Mouse (Mus musculus) stomach, embryonic 15.5 days (tissue): ENCODE measurements around the gene Tnxb. TPM values are rescaled to one million over a fixed set of nuclear protein-coding genes. Genes with fewer than 3 reads are reported as not detected.

ENCODE experiments used
- ATAC-seq: fragments of 200-750 bp; cut with Nextera tagmentation; 2 replicates; pipeline ENCODE4 v1.8.0; 2017; ENCODE audit warnings: low read depth, moderate number of reproducible peaks, moderate TSS enrichment; ENCODE audit not compliant: insufficient read depth, low FRiP score
- H3K27ac ChIP-seq: fragments of 300-500 bp; sonication (generic); 2 replicates; pipeline ENCODE4 v1.5.1; 2015; ENCODE audit warnings: mild to moderate bottlenecking, inconsistent platforms
- H3K27me3 ChIP-seq: fragments of 300-500 bp; sonication (generic); replicated peaks from 2 replicates; pipeline ENCODE4 v1.6.1; 2015; ENCODE audit warnings: inconsistent platforms
- H3K36me3 ChIP-seq: fragments of 300-500 bp; sonication (generic); 2 replicates; pipeline ENCODE4 v1.6.1; 2015; ENCODE audit warnings: inconsistent platforms
- H3K4me1 ChIP-seq: fragments of 300-500 bp; sonication (generic); 2 replicates; pipeline ENCODE4 v1.6.1; 2015; ENCODE audit warnings: inconsistent platforms
- H3K4me2 ChIP-seq: fragments of 300-500 bp; sonication (generic); 2 replicates; pipeline ENCODE4 v1.6.1; 2015; ENCODE audit warnings: mild to moderate bottlenecking, inconsistent platforms
- H3K4me3 ChIP-seq: fragments of 300-500 bp; sonication (generic); replicated peaks from 2 replicates; pipeline ENCODE4 v1.5.1; 2015; ENCODE audit warnings: inconsistent platforms
- H3K9ac ChIP-seq: fragments of 300-500 bp; sonication (generic); 2 replicates; pipeline ENCODE4 v1.6.1; 2015; ENCODE audit warnings: inconsistent platforms
- H3K9me3 ChIP-seq: fragments of 300-500 bp; sonication (generic); 2 replicates; pipeline ENCODE4 v1.6.1; 2016; ENCODE audit warnings: inconsistent platforms
- WGBS: fragments of 180-500 bp; shearing (Covaris S2); methylation state at CpG from one replicate; pipeline ENCODE4 v1.1.7; 2015; 5-methylcytosine and 5-hydroxymethylcytosine counted together
- polyA plus RNA-seq: library from polyadenylated mRNA; unstranded; fragments of >200 nt; fragmentation: Nextera tagmentation; extraction: Ambion mirVana; gene quantifications from 2 replicates; pipeline ENCODE4 v1.2.1, GENCODE M21; 2015

The Tnxb gene
- polyA plus RNA-seq, 1 experiment from 2014 or later = 1.4 TPM

DNA sequence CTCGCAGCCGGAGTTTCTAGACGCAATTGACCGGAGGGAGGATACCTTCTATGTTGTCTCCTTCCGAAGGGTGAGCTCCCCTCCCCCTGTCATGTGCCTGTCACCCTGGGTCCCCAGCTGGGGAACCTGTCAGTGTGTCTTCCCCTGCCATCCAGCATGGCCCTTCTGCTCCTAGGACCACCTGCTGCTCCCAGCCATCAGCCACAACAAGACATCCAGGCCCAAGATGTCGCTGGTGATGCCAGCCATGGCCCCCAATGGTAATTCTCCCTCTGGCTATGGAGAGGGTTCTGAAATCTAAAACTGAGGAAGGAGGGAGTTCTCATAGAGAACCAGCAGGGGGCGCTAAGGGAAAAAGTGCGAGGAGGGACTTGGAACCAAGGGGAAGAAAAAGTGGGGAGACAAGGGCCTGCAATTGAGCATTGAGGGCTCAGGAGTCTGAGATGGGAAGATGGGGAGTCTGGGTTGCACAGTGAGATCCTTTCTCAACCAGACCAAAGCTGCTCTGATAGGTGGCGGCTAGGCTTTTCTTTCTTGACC lies 16.5 kb upstream of the Tnxb start:
- H3K4me3 ChIP-seq = no peak overlapping the region
- H3K9ac ChIP-seq = no peak overlapping the region
- H3K4me2 ChIP-seq = no peak overlapping the region
- 59% methylated on average over 9 of the region's 9 CpGs for WGBS
- H3K4me1 ChIP-seq = peaks cover 23% of the 10 kb centered on the region
- peaks cover 16% of the 10 kb centered on the region for H3K36me3 ChIP-seq
- no peaks in the 10 kb centered on the region for H3K27me3 ChIP-seq
- no peak overlapping the region for H3K27ac ChIP-seq
- H3K9me3 ChIP-seq = no peaks in the 10 kb centered on the region
- no peak for ATAC-seq

DNA sequence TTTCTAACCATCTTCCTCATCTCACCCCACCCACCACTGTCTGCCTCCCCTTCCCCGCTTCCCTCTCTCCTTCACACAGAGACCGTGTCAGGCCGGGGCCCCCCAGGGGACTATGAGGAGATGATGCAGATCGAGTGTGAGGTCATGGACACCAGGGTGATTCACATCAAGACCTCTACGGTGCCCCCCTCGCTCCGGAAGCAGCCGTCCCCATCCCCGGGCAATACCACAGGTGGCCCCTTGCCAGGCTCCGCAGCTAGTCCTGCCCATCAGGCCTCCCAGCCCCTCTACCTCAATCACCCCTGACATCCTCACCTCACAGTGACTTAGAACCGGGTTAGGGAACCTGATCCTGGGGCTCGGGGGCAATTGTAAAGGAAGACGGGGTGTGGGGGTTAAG lies 15.9 kb upstream of the Tnxb start:
- peaks cover 16% of the 10 kb centered on the region for H3K36me3 ChIP-seq

DNA sequence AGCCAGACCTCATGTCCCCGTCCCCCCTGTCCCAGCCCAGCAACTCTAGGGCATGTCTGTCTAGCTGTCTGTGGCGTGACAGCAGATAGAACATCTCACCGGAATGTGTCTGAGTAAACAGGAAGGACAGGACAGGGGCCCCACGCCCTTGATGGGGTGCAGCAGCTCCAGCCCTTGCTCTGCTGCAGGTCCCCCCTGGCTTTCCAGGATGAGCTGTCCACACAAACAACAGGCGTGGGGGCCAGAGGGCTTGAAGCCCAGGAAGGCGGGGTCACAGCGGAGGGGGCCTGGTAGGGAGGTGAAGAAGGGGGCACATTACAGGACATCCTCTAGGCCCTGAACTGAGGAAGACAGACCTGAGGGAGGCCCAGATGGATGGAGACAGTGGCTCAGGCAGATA lies 15.2 kb upstream of the Tnxb start:
- H3K27ac ChIP-seq = peak overlapping the region; percentile 83
- H3K4me1 ChIP-seq = peaks cover 27% of the 10 kb centered on the region
- peak; percentile 4; the same call in 1 of the 2 replicates for ATAC-seq
- H3K4me2 ChIP-seq = no peak overlapping the region
- 43% methylated on average over 7 of the region's 7 CpGs for WGBS
- no peak overlapping the region for H3K9ac ChIP-seq
- H3K9me3 ChIP-seq = no peaks in the 10 kb centered on the region
- H3K27me3 ChIP-seq = peaks cover 4% of the 10 kb centered on the region; the same call in 1 of the 2 replicates
- H3K36me3 ChIP-seq = peaks cover 16% of the 10 kb centered on the region
- no peak overlapping the region for H3K4me3 ChIP-seq

More for the DNA sequence above, 15.9 kb upstream of the Tnxb start:
- WGBS = 95% methylated on average over 13 of the region's 13 CpGs
- Histone ChIP-seq H3K27ac (peak overlapping the region; percentile 83), H3K27me3 (no peaks in the 10 kb centered on the region), H3K4me1 (peaks cover 23% of the 10 kb centered on the region), H3K9ac (no peak overlapping the region), H3K4me2 (no peak overlapping the region), H3K4me3 (no peak overlapping the region), H3K9me3 (no peaks in the 10 kb centered on the region)
- ATAC-seq = no peak

DNA sequence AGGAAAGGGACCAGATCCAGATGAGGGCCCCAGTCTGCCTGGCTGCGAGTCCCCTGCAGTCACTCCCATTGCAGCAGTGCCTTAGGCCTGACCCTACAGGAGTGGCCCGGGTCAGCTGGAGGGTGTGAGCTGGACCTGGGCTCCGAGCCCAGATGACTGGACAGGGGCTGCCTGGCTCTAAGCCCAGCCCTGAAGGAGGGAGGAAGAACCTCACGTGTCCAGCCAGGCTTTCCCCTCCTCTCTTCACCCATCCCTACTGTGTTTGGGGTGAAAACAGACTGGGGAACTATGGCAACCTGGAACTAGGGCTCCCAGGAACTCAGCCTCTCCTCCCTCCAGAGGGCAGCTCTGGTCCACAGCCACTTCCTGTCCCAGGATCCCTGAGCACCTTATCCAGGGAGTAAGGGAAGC lies 14.7 kb upstream of the Tnxb start:
- no peaks in the 10 kb centered on the region for H3K9me3 ChIP-seq
- H3K4me1 ChIP-seq = peaks cover 31% of the 10 kb centered on the region
- H3K27ac ChIP-seq = peak overlapping the region; percentile 83
- peak; percentile 74 for ATAC-seq
- H3K4me2 ChIP-seq = no peak overlapping the region
- WGBS = 26% methylated on average over 4 of the region's 4 CpGs
- H3K9ac ChIP-seq = no peak overlapping the region
- no peak overlapping the region for H3K4me3 ChIP-seq
- peaks cover 16% of the 10 kb centered on the region for H3K36me3 ChIP-seq
- H3K27me3 ChIP-seq = peaks cover 8% of the 10 kb centered on the region; the same call in 1 of the 2 replicates

DNA sequence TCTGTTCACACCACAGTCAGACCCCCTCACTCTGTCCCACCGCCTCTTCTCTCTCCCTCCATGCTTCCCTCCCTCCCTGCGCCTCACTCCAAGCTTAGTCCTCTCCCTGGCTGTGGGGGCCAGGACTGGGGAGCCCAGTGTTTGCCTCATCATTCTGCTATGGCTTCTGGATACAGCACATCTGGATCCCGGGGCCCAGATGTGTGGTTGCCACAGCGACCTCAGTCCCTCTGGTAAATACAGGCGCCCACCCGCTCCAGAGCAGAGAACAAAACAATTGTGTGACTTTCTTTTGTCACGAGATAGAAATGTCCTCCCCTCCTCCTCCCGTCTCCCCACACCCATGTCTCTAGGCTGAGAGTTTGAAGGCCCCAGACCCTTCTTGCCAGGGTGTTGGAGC lies 13.7 kb upstream of the Tnxb start:
- Histone ChIP-seq H3K9me3 (no peaks in the 10 kb centered on the region), H3K27ac (peak overlapping the region; percentile 83; the same call in 1 of the 2 replicates), H3K9ac (no peak overlapping the region), H3K4me3 (no peak overlapping the region), H3K4me2 (no peak overlapping the region), H3K27me3 (peaks cover 8% of the 10 kb centered on the region; the same call in 1 of the 2 replicates), H3K36me3 (peaks cover 10% of the 10 kb centered on the region), H3K4me1 (peaks cover 42% of the 10 kb centered on the region)
- 46% methylated on average over 8 of the region's 8 CpGs for WGBS
- ATAC-seq = no peak

DNA sequence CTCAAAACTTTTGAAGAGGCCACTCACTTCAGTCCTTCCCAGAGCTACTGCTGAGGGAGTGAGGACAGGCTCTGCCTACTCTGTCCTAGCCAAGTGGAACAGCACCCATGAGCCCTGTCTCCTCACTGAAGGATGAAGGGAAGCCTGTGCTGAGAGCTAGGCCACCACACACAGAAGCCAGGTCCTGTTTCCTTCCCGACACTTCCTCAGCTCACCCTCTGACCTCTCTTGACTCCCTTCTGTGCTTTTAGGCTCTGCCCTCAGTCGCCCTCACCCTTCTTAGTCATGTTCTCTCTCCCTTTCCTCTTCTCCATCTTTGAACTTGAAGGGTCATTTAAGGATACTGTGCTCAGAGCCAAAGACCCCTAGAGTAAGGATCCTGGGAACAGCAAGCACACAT lies 13.1 kb upstream of the Tnxb start:
- Histone ChIP-seq H3K9me3 (no peaks in the 10 kb centered on the region), H3K27ac (no peak overlapping the region), H3K4me2 (no peak overlapping the region), H3K4me3 (no peak overlapping the region), H3K4me1 (peaks cover 43% of the 10 kb centered on the region), H3K9ac (no peak overlapping the region), H3K36me3 (peaks cover 4% of the 10 kb centered on the region; the same call in 1 of the 2 replicates), H3K27me3 (peaks cover 8% of the 10 kb centered on the region; the same call in 1 of the 2 replicates)
- WGBS = 36% methylated on average over 2 of the region's 2 CpGs
- no peak for ATAC-seq

DNA sequence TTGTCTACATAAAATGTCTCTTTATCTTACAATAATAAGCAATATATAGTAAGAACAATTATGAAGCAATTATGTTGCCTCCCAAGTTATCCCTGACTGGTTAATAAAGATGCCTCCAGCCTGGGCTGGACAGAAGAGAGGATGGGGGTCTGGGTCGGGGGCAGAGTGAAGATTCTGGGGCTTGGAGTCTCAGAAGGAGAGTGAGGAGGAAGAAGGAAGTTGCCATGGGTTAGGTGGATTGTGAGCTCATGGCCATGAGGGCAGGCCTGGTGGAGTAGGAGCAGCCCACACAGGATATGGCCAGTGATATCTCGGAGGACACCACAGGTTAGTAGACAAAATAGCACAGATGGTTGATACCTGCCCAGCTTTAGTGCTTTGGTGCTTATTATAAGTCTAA lies 12.2 kb upstream of the Tnxb start:
- Histone ChIP-seq H3K36me3 (no peaks in the 10 kb centered on the region), H3K9ac (no peak overlapping the region), H3K27me3 (peaks cover 8% of the 10 kb centered on the region; the same call in 1 of the 2 replicates), H3K4me3 (no peak overlapping the region), H3K9me3 (no peaks in the 10 kb centered on the region), H3K27ac (no peak overlapping the region), H3K4me2 (no peak overlapping the region), H3K4me1 (peaks cover 43% of the 10 kb centered on the region)
- WGBS = 75% methylated on average over 2 of the region's 2 CpGs
- ATAC-seq = no peak

DNA sequence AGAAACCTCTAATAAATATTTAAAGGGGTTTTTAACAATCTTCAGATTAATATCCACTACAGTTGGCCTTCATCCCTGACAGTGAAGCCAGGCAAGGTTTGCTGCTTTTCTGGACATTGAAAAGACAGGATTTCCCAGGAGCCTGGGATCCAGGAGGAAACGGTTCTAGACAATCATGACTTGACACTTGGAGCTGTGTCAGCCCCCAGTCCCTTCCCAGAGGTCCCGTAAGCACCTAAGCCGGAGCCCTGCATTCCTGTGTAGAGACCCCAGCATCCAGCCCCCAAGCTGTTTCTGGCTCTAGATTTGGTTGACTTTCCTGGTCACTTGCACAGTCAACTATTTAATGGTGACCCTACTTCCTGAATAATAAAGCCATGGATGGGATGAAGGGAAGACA lies 11.7 kb upstream of the Tnxb start:
- ATAC-seq = no peak
- Histone ChIP-seq H3K9me3 (no peaks in the 10 kb centered on the region), H3K4me1 (peaks cover 43% of the 10 kb centered on the region), H3K36me3 (no peaks in the 10 kb centered on the region), H3K4me3 (no peak overlapping the region), H3K27me3 (peaks cover 8% of the 10 kb centered on the region; the same call in 1 of the 2 replicates), H3K9ac (no peak overlapping the region), H3K4me2 (no peak overlapping the region), H3K27ac (no peak overlapping the region)
- 76% methylated on average over 3 of the region's 3 CpGs for WGBS

DNA sequence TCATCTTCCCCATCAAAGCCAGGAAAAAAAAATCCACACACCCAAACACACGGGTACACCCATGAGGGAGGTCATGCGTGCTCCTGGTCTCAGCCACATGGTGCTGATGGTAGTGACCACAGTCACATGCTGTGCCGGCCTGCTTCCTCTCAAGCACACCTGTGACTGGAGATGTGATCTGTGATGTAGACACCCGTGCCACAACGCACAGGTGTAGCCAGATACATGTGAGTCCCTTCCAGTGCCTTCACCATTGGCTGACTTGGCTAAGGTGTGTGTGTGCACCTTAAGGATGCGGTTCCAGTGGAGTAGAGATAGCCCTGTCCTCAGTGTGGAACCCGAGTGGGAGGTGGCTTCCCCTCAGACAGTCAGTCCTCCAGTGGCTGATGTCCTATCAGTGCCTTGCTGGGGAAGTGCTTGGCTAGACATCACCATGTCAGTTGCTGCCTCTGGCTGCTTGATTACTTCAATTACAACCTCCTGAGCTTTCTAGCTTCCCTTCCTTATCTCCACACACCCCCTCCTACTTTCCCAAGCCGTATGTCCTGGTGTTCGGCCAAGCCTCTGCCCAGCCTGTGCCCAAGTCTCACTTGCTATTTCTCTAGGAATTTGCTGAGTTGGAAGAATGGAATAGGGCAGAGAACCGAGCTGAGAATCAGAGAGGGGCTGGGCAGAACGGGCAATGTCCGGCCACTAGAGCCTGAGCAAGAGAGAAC lies 11.0 kb upstream of the Tnxb start:
- ATAC-seq = no peak
- Histone ChIP-seq H3K9ac (no peak overlapping the region), H3K27ac (no peak overlapping the region), H3K9me3 (no peaks in the 10 kb centered on the region), H3K27me3 (peaks cover 8% of the 10 kb centered on the region; the same call in 1 of the 2 replicates), H3K4me2 (no peak overlapping the region), H3K36me3 (no peaks in the 10 kb centered on the region), H3K4me3 (no peak overlapping the region), H3K4me1 (peaks cover 41% of the 10 kb centered on the region)
- 52% methylated on average over 12 of the region's 12 CpGs for WGBS

DNA sequence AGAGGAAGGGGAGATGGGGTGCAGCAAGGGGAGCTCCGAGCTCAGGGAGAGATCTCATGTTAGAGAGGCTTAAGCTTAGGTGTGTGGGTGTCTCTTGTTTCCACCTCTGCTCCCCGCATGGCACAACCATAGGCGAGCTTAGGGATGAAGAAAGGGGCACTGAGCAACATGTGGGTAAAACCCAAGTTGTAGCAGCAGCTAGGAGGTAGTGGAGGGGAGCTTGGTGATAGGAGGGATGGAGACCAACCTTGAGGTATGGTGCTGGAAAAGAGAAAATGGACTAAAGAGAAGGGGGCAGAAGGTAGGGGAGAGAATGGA lies 10.5 kb upstream of the Tnxb start:
- H3K4me2 ChIP-seq = no peak overlapping the region
- 51% methylated on average over 3 of the region's 3 CpGs for whole genome bisulfite sequencing

DNA sequence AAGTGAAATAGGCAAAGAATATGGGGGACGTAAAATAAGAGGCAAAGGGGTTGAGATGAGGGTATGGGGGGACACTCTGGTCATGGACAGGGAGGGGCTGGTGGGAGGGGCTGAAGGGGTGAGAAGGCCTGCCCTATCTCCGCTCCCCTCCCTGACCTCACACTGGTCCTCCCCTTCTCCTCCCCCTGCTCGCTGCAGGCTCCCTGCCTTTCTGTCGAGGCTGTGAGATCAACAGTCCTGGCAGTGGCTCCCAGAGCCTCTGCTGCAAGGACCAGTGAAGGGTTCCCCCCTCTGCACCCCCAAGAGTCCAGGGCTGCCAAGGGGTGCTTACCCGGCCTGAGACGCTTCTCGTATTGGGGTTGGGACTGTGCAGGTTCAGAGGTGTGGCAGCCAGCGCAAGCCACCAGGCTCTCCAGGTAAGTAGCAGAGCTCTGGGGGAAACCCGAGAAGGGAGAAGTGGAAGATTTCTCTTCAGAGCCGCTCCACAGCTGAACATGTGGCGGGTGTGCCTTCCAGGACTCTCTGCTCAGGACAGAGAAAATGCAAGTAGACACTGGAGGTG lies 10.0 kb upstream of the Tnxb start:
- no peak for ATAC-seq
- peak overlapping the region; percentile 47 for H3K4me2 ChIP-seq
- H3K27me3 ChIP-seq = peaks cover 8% of the 10 kb centered on the region; the same call in 1 of the 2 replicates
- WGBS = 35% methylated on average over 10 of the region's 11 CpGs
- H3K4me1 ChIP-seq = peaks cover 31% of the 10 kb centered on the region
- no peaks in the 10 kb centered on the region for H3K9me3 ChIP-seq
- peak overlapping the region; percentile 57; the same call in 1 of the 2 replicates for H3K27ac ChIP-seq
- H3K36me3 ChIP-seq = no peaks in the 10 kb centered on the region
- no peak overlapping the region for H3K9ac ChIP-seq
- peak overlapping the region; percentile 22; the same call in 1 of the 2 replicates for H3K4me3 ChIP-seq

More for the DNA sequence above, 10.5 kb upstream of the Tnxb start:
- Histone ChIP-seq H3K27ac (no peak overlapping the region), H3K27me3 (peaks cover 8% of the 10 kb centered on the region; the same call in 1 of the 2 replicates), H3K9me3 (no peaks in the 10 kb centered on the region), H3K9ac (no peak overlapping the region), H3K36me3 (no peaks in the 10 kb centered on the region), H3K4me1 (peaks cover 35% of the 10 kb centered on the region), H3K4me3 (no peak overlapping the region)
- no peak for ATAC-seq

DNA sequence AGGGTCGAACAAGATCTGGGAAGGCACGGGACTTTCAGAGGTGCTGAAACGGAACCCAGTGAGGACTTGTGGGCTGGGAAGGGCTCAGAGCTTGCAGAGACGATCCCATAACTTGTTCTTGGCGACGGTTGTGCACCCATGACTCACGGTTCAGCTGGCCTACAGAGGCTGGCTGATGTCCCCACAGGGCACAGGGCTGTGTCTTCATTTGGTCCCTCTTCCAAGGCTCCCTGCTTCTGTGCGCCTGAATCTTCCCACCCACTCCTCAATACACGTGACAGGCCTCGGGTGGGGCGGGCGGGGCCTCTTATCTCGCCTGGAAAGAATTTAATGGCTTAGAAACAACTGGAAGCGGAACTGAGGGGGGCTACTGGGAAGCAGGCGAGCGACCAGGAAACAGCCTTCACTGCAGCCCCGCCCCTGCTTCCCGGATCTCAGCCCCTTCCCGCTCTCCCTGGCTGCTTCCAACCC lies 9.2 kb upstream of the Tnxb start:
- WGBS = 4% methylated on average over 19 of the region's 19 CpGs
- no peak for ATAC-seq
- Histone ChIP-seq H3K9ac (no peak overlapping the region), H3K4me3 (peak overlapping the region; percentile 22), H3K27ac (peak overlapping the region; percentile 57), H3K27me3 (peaks cover 8% of the 10 kb centered on the region; the same call in 1 of the 2 replicates), H3K9me3 (no peaks in the 10 kb centered on the region), H3K4me2 (peak overlapping the region; percentile 47), H3K4me1 (peaks cover 22% of the 10 kb centered on the region), H3K36me3 (no peaks in the 10 kb centered on the region)
